Mouse (Mus musculus) stomach, postnatal 0 days (tissue): ENCODE measurements around the gene Tlr8.

Source experiments
- CTCF ChIP-seq: IDR thresholded peaks from 2 replicates; pipeline ENCODE4 v1.5.1; 2016; ENCODE audit warnings: antibody characterized with exemption, low read depth, mild to moderate bottlenecking, moderate library complexity
- EP300 ChIP-seq: optimal IDR thresholded peaks from 2 replicates; pipeline ENCODE3; 2016; ENCODE audit warnings: antibody characterized with exemption

- TF ChIP-seq CTCF (no peak), EP300 (no peak)
Observed at GRCm38 (mm10) chrX:167207741-167208505, 56.2 kb downstream of the Tlr8 start.
